ENCODE assay signal across 12 mouse cellular contexts in the genomic region with DNA sequence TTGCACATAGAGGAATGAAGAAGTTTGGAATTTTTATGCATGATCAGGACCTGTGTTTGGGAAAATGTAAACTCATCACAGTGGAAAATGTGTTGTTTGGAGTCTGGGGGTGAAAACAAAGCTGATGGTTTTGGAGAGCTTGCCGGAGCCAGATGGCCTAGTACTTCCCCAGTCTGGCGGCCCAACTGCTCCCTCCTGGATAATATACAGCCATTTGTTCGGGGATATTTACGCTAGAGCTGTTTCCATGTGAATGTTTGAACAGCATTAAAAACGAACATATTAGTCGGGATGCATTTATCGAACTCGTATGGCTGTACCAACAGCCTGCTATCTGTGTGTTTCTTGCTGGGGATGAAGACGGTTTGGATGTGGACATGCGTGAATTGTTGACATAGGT. TPM values are rescaled to one million over a fixed set of nuclear protein-coding genes. Genes with fewer than 3 reads are reported as not detected.
DNase-seq lines count a peak whose midpoint lies in the region; ATAC-seq and TF ChIP-seq lines count a peak whose summit lies in the region.
"Had no signal": no experiment of that assay in that cellular context is flagged by ENCODE, and none has a peak within 500 bp of the region (broad histone marks: within the 10 kb centered on the region; RNA-seq: fewer than 3 reads in every experiment).

No protein-coding gene starts in this region.

- H3K27me3 ChIP-seq in heart, embryonic 10.5 days (ENCODE audit: insufficient read depth, poor library complexity, severe bottlenecking), result peaks cover 13% of the 10 kb centered on the region
- no peaks in the 10 kb centered on the region for H3K27me3 ChIP-seq in midbrain, postnatal 0 days (ENCODE audit: insufficient read depth, low read length)

- DNase-seq in heart, adult 11 months, result peak; percentile 72
- DNase-seq in heart, embryonic 10.5 days (ENCODE audit: low spot score), result no peak
- peak; percentile 85 for DNase-seq in cerebellum, postnatal 10 days
- peak; percentile 55 to 78 for DNase-seq in layer of hippocampus, adult 2 months (ENCODE audit: low spot score in 2 of 2)
- peak; percentile 63 for DNase-seq in midbrain, postnatal 0 days (ENCODE audit: low spot score)
- no peak for DNase-seq in c-Kit-positive CD71-positive TER-119-positive erythroid progenitor cells, embryonic 14.5 days (ENCODE audit: low spot score)
- no peak for DNase-seq in kidney, postnatal 36 days
- no peak for DNase-seq in adrenal gland, adult 8-10 months
- DNase-seq: B cell, adult 2 months; kidney, adult 11 months had no signal

- no peak overlapping the region for H3K27ac ChIP-seq in heart, embryonic 10.5 days
- H3K27ac ChIP-seq in layer of hippocampus, adult 2 months, result no peak overlapping the region
- no peak overlapping the region for H3K27ac ChIP-seq in midbrain, postnatal 0 days (ENCODE audit: low read depth, low read length)
- H3K27ac ChIP-seq: macrophage had no signal

- WGBS in heart, embryonic 10.5 days, result 80% methylated on average over 10 of the region's 10 CpGs
- 75% methylated on average over 10 of the region's 10 CpGs for WGBS in midbrain, postnatal 0 days

- no peaks in the 10 kb centered on the region; the same call in 1 of the 2 replicates for H3K36me3 ChIP-seq in heart, embryonic 10.5 days
- no peaks in the 10 kb centered on the region for H3K36me3 ChIP-seq in midbrain, postnatal 0 days (ENCODE audit: insufficient read depth, low read length)

- no peak for ATAC-seq in midbrain, postnatal 0 days (ENCODE audit: low FRiP score)

- peak overlapping the region; percentile 5; the same call in 1 of the 2 replicates for H3K4me2 ChIP-seq in midbrain, postnatal 0 days (ENCODE audit: low read depth, low read length, poor library complexity, severe bottlenecking)
- H3K4me2 ChIP-seq: heart, embryonic 12.5 days had no signal

- H3K4me3 ChIP-seq in heart, embryonic 10.5 days, result no peak overlapping the region
- H3K4me3 ChIP-seq in layer of hippocampus, adult 2 months, result no peak overlapping the region
- H3K4me3 ChIP-seq in midbrain, postnatal 0 days (ENCODE audit: low read depth, low read length), result no peak overlapping the region
- H3K4me3 ChIP-seq: heart, embryonic 12.5 days had no signal

- H3K4me1 ChIP-seq in heart, embryonic 10.5 days, result peaks cover 9% of the 10 kb centered on the region
- H3K4me1 ChIP-seq in midbrain, postnatal 0 days (ENCODE audit: insufficient read depth, low read length), result no peaks in the 10 kb centered on the region

- H3K9me3 ChIP-seq in heart, embryonic 10.5 days, result no peaks in the 10 kb centered on the region
- no peaks in the 10 kb centered on the region for H3K9me3 ChIP-seq in midbrain, postnatal 0 days (ENCODE audit: low read length)

- no peak for TF ChIP-seq CTCF in layer of hippocampus, adult 2 months (conservative IDR thresholded peaks at IDR 0.05)
- TF ChIP-seq CTCF in midbrain, postnatal 0 days (IDR thresholded peaks at IDR 0.05), result no peak

- H3K9ac ChIP-seq in midbrain, postnatal 0 days (replicated peaks; ENCODE audit: low read length, poor library complexity, severe bottlenecking), result no peak overlapping the region
- H3K9ac ChIP-seq: heart, embryonic 12.5 days had no signal

RNA-seq across cellular contexts. Expression of a gene that starts 8.9 kb away (rescaled TPM):
- polyA plus RNA-seq in heart, embryonic 10.5 days (2016; fragmentation: Nextera tagmentation; extraction: Ambion mirVana), result 7.6 and 17.9 TPM in 2 replicates
- total RNA-seq in layer of hippocampus, adult 2 months (2021), result 1 to 10 TPM; 2.3 to 3.4 TPM
- total RNA-seq in midbrain, postnatal 0 days (2014; rRNA removed), result 27.1 and 27.2 TPM in 2 replicates
- polyA plus RNA-seq in midbrain, postnatal 0 days (2015; fragmentation: Nextera tagmentation; extraction: Ambion mirVana), result 30.0 and 30.5 TPM in 2 replicates
- total RNA-seq in adrenal gland, adult 8-10 months (2022), result 10 to 100 TPM; 14.1 to 32.8 (median 23.1) TPM

Comparison
In these comparisons a context has a peak if more than half of its experiments do, and no peak if none do; other contexts are left out.
1. DNase-seq: peak in heart, adult 11 months (single experiment), cerebellum, postnatal 10 days (2 of 2), layer of hippocampus, adult 2 months (2 of 2) and midbrain, postnatal 0 days (single experiment); none in heart, embryonic 10.5 days (single experiment), c-Kit-positive CD71-positive TER-119-positive erythroid progenitor cells, embryonic 14.5 days (single experiment), kidney, postnatal 36 days (0 of 2) and adrenal gland, adult 8-10 months (single experiment).